Mouse (Mus musculus): ENCODE measurements around the gene Arap2. TPM values are rescaled to one million over a fixed set of nuclear protein-coding genes. Genes with fewer than 3 reads are reported as not detected.

The Arap2 gene
- polyA plus RNA-seq, 1 experiment: 3.3 TPM

- peak; percentile 36 for DNase-seq (ENCODE audit: low read depth)
- no peak for TF ChIP-seq POLR2A (IDR thresholded peaks at IDR 0.05; ENCODE audit: borderline replicate concordance, extremely low read depth, insufficient read depth, insufficient read length, poor library complexity, severe bottlenecking)
- no peak for TF ChIP-seq CTCF (IDR thresholded peaks at IDR 0.05; ENCODE audit: borderline replicate concordance, extremely low read depth, insufficient read depth, insufficient read length)
Measured at GRCm38 (mm10) chr5:62587348-62587747, 178.6 kb downstream of the Arap2 start.

- TF ChIP-seq CTCF (IDR thresholded peaks at IDR 0.05; ENCODE audit: borderline replicate concordance, extremely low read depth, insufficient read depth, insufficient read length): no peak
- TF ChIP-seq POLR2A (IDR thresholded peaks at IDR 0.05; ENCODE audit: borderline replicate concordance, extremely low read depth, insufficient read depth, insufficient read length, poor library complexity, severe bottlenecking): no peak
- DNase-seq (ENCODE audit: low read depth): peak; percentile 80
Measured at GRCm38 (mm10) chr5:62582643-62583042, 183.3 kb downstream of the Arap2 start.

- DNase-seq (ENCODE audit: low read depth): peak; percentile 91
- TF ChIP-seq POLR2A (IDR thresholded peaks at IDR 0.05; ENCODE audit: borderline replicate concordance, extremely low read depth, insufficient read depth, insufficient read length, poor library complexity, severe bottlenecking) (no peak), CTCF (IDR thresholded peaks at IDR 0.05; ENCODE audit: borderline replicate concordance, extremely low read depth, insufficient read depth, insufficient read length) (no peak)
Measured at GRCm38 (mm10) chr5:62581699-62582098, 184.3 kb downstream of the Arap2 start.

- TF ChIP-seq CTCF (IDR thresholded peaks at IDR 0.05; ENCODE audit: borderline replicate concordance, extremely low read depth, insufficient read depth, insufficient read length): no peak
- TF ChIP-seq POLR2A (IDR thresholded peaks at IDR 0.05; ENCODE audit: borderline replicate concordance, extremely low read depth, insufficient read depth, insufficient read length, poor library complexity, severe bottlenecking): no peak
- no peak for DNase-seq (ENCODE audit: low read depth)
Measured at GRCm38 (mm10) chr5:62574336-62574844, 191.6 kb downstream of the Arap2 start.

Other genes starting within 250 kb of the Arap2 start
- gene Dthd1, start 47.7 kb upstream of the Arap2 start, polyA plus RNA-seq (2012; rRNA removed): not detected in 2 replicates